Mouse (Mus musculus) G1E (cell line): Measurements from ENCODE around the gene Clcn2. TPM values are rescaled to one million over a fixed set of nuclear protein-coding genes. Genes with fewer than 3 reads are reported as not detected.

Experiments
- ATAC-seq: 2 replicates; pipeline ENCODE4 v1.8.0; 2016; ENCODE audit warnings: mild to moderate bottlenecking; ENCODE audit not compliant: insufficient number of reproducible peaks, poor library complexity, low FRiP score, severe bottlenecking; ENCODE audit errors: extremely low read depth
- DNase-seq: peaks from one replicate; pipeline ENCODE4 v3.0.0; 2012; ENCODE audit warnings: low spot score
- H3K27me3 ChIP-seq: 2 replicates; pipeline ENCODE4 v1.6.1; 2012; ENCODE audit warnings: mild to moderate bottlenecking, low read length, inconsistent platforms; ENCODE audit not compliant: insufficient read depth
- H3K36me3 ChIP-seq: replicated peaks from 2 replicates; pipeline ENCODE3; 2012; ENCODE audit warnings: mild to moderate bottlenecking, inconsistent platforms
- H3K4me1 ChIP-seq: 2 replicates; pipeline ENCODE4 v1.6.1; 2012; ENCODE audit warnings: low read depth, low read length, inconsistent platforms, mixed read lengths; ENCODE audit not compliant: insufficient read depth
- H3K4me3 ChIP-seq: 2 replicates; pipeline ENCODE4 v1.5.1; 2012; ENCODE audit warnings: low read depth, mild to moderate bottlenecking, inconsistent platforms, low read length, moderate library complexity, mixed read lengths
- H3K9me3 ChIP-seq: replicated peaks from 2 replicates; pipeline ENCODE4 v1.6.1; 2012; ENCODE audit warnings: inconsistent platforms
- CTCF ChIP-seq: IDR thresholded peaks from 2 replicates; pipeline ENCODE4 v1.5.1; 2012; ENCODE audit warnings: low read depth, low read length, inconsistent platforms, mixed read lengths
- GATA1 ChIP-seq: IDR thresholded peaks from 2 replicates; pipeline ENCODE4 v1.6.1; 2012; ENCODE audit warnings: borderline replicate concordance, low read length, inconsistent platforms, mixed read lengths
- GATA2 ChIP-seq: IDR thresholded peaks from 2 replicates; pipeline ENCODE4 v1.6.1; 2012; ENCODE audit warnings: low read depth, low read length, inconsistent platforms, borderline replicate concordance
- POLR2AphosphoS5 ChIP-seq: IDR thresholded peaks from 2 replicates; pipeline ENCODE4 v1.6.1; 2012; ENCODE audit warnings: low read depth, low read length, inconsistent platforms; ENCODE audit not compliant: insufficient replicate concordance
- TAL1 ChIP-seq: conservative IDR thresholded peaks from 2 replicates; pipeline ENCODE4 v1.6.1; 2012; ENCODE audit warnings: low read depth, low read length, inconsistent platforms, mixed read lengths
- polyA plus RNA-seq: library from polyadenylated mRNA; stranded (reverse); fragments of >175 nt; gene quantifications from 2 replicates; pipeline ENCODE4 v1.2.3, GENCODE M21; 2012
- total RNA-seq, 2 experiments: library from RNA; stranded (forward) in 1 of 2; stranded (reverse) in 1 of 2; fragments of 200-1000 nt in 1 of 2; fragments of >200 nt in 1 of 2; fragmentation: Nextera tagmentation in 1 of 2; gene quantifications; 2 replicates each; pipeline ENCODE4 v1.2.3; 2014 to 2017

Gene Clcn2
- total and polyA plus RNA-seq, 3 experiments, result 16.4 to 55.5 (median 25.8) TPM

DNA sequence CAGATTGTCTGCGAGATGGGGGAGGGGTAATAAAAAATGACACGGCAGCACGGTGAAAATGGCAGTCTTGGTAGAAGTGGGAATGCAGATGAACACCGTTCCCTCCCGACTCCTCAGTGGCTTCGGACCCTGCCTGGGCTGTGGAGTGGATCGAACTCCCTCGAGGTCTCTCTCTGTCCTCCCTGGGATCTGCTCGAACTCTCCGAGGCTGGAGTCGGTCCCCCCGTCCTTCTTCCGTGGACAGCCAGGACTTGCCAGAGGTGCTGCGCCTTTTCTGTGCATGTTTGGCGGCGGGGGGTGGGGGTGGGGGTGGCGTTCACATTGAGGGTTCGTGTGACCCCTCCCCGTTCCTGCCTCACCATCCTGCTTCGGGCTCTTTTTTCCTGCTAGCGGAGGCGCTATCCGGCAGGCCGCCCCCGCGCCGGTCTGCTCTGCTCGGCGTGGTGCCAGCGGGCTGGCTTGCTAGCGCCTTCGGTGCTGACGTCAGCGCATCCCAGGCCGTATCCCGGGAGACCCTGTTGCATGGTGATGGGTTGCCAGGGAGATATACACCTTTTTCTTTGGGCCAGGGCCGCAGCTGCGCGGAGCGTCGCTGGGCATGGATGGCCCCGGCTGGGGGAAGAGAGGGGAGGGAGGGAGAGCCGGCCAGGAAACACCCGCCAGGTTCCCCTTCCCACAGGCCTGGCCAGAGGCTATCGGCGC is 21.8 kb downstream of the Clcn2 start:
- no peak overlapping the region for H3K4me3 ChIP-seq
- DNase-seq (no peak), ATAC-seq (no peak)
- no peak for TF ChIP-seq POLR2AphosphoS5
- no peak for TF ChIP-seq GATA1
- TF ChIP-seq CTCF, result no peak
- no peak for TF ChIP-seq TAL1
- no peak for TF ChIP-seq GATA2
- H3K36me3 ChIP-seq, result peaks cover 63% of the 10 kb centered on the region
- no peaks in the 10 kb centered on the region for H3K27me3 ChIP-seq
- peaks cover 59% of the 10 kb centered on the region for H3K4me1 ChIP-seq
- no peaks in the 10 kb centered on the region for H3K9me3 ChIP-seq

DNA sequence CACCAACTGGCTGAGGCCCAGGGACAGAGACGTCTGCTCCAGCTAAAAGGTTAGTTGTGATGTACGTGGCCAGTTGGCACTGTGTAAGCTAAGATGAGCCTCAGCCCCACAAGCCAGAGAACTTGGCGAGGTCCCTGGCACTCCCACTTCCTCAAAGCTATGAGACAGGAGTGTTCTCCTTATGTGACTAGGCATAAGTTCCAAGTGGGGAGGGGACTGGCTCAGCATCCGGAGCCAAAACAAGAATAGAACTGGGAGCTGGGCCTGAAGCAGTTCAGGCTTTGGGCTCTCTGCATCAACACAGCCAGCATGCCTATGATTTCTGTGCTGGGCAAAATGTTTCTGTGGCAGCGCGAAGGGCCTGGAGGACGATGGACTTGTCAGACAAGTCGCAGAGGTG is 22.8 kb downstream of the Clcn2 start:
- ATAC-seq (no peak), DNase-seq (no peak)
- no peaks in the 10 kb centered on the region for H3K27me3 ChIP-seq
- H3K9me3 ChIP-seq, result no peaks in the 10 kb centered on the region
- peaks cover 63% of the 10 kb centered on the region for H3K4me1 ChIP-seq
- TF ChIP-seq POLR2AphosphoS5 (no peak), GATA1 (no peak), GATA2 (no peak)
- no peak overlapping the region; the same call in 1 of the 2 replicates for H3K4me3 ChIP-seq
- peaks cover 64% of the 10 kb centered on the region for H3K36me3 ChIP-seq

GRCm38 (mm10) chr16:20693111-20693701 is 24.3 kb downstream of the Clcn2 start, which contains the start of gene Fam131a:
Fam131a (plus strand) TSS chr16:20693241.
- Histone ChIP-seq H3K4me3 (peak within 1 kb of the TSS; percentile 79), H3K9me3 (no peaks in the 10 kb centered on the region), H3K4me1 (peaks cover 76% of the 10 kb centered on the region), H3K27me3 (no peaks in the 10 kb centered on the region), H3K36me3 (peaks cover 65% of the 10 kb centered on the region)
- DNase-seq, result peak; percentile 86
- ATAC-seq, result peak; percentile 93
- TF ChIP-seq GATA2 (no peak), POLR2AphosphoS5 (peak; percentile 85), TAL1 (no peak), GATA1 (no peak)

DNA sequence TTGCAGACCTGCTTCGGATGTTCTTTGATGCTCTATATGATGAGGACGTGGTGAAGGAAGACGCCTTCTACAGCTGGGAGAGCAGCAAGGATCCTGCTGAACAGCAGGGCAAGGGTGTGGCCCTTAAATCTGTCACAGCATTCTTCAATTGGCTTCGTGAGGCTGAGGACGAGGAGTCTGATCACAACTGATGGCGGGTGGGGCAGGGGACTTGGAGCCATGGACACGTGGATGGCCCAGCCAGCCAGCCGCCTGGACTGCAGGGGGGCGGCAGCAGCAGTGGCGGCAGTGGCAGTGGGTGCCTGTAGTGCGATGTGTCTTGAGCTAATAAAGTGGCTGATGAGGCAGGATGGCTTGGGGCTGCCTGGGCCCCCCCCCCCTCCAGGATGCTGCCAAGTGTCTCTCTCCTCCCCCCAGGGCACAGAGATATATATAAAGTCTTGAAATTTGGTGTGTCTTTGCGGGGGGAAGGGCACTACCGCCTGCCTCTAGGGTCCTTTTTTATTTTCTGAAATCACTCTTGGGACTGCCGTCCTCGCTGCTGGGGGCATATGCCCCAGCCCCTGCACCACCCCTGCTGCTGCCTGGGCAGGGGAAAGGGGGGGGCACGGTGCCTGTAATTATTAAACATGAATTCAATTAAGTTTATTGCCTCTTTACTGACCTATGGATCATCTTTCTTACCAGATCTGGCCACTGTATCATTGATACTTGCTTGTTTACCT is 25.1 kb downstream of the Clcn2 start:
- peak overlapping the region; percentile 57; the same call in 1 of the 2 replicates for H3K4me3 ChIP-seq
- DNase-seq (no peak), ATAC-seq (no peak)
- TF ChIP-seq CTCF (no peak), POLR2AphosphoS5 (no peak), GATA1 (no peak), GATA2 (no peak), TAL1 (no peak)
- H3K4me1 ChIP-seq, result peaks cover 82% of the 10 kb centered on the region
- H3K36me3 ChIP-seq, result peaks cover 70% of the 10 kb centered on the region
- no peaks in the 10 kb centered on the region for H3K9me3 ChIP-seq
- H3K27me3 ChIP-seq, result no peaks in the 10 kb centered on the region

GRCm38 (mm10) chr16:20691617-20692016 is 25.9 kb downstream of the Clcn2 start:
- TF ChIP-seq GATA2, result no peak
- TF ChIP-seq POLR2AphosphoS5, result no peak
- no peak for TF ChIP-seq GATA1
- TF ChIP-seq CTCF, result no peak
- no peak for TF ChIP-seq TAL1
- peaks cover 89% of the 10 kb centered on the region for H3K4me1 ChIP-seq
- no peak for ATAC-seq

GRCm38 (mm10) chr16:20690774-20691173 is 26.8 kb downstream of the Clcn2 start:
- H3K36me3 ChIP-seq, result peaks cover 80% of the 10 kb centered on the region
- TF ChIP-seq POLR2AphosphoS5 (no peak), TAL1 (peak; percentile 67), GATA2 (no peak)
- H3K27me3 ChIP-seq, result no peaks in the 10 kb centered on the region
- no peak overlapping the region for H3K4me3 ChIP-seq
- no peaks in the 10 kb centered on the region for H3K9me3 ChIP-seq
- ATAC-seq (no peak), DNase-seq (no peak)
- peaks cover 93% of the 10 kb centered on the region for H3K4me1 ChIP-seq

More at GRCm38 (mm10) chr16:20691617-20692016, 25.9 kb downstream of the Clcn2 start:
- Histone ChIP-seq H3K9me3 (no peaks in the 10 kb centered on the region), H3K27me3 (no peaks in the 10 kb centered on the region), H3K36me3 (peaks cover 78% of the 10 kb centered on the region), H3K4me3 (no peak overlapping the region)
- DNase-seq, result no peak
